Mouse (Mus musculus): ENCODE results near the gene C1rb. TPM values are rescaled to one million over a fixed set of nuclear protein-coding genes. Genes with fewer than 3 reads are reported as not detected.
"Not testable (repeated sequence)": the region's sequence is repeated elsewhere in the genome, so short reads cannot be mapped to it uniquely, and the experiment has no call there.

Gene C1rb
- polyA plus RNA-seq, 1 experiment, result not detected

DNA sequence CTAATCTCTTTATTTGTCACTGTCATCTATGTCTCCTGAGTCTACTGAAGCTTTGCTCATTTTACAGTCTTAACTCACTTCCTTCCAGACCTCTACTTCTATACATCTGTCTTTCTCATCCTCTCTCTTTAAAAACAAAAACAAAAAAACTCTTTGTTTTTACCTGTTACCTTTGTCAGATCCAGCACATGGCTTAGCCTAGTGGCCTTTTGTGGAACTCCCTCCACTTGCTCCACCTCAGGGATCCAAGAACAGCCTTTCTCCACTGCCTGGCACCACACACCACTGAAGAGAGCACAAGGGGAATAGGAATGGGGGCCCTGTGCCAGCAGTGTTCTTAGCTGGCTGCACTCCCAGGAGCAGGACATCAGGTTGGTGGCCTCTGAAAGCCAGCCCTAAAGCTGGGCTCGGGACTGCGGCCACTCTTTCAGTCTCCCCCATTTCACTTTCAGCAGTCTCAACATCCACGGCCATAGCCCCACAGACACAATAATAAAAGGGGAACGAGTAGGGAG is 22.1 kb downstream of the C1rb start:
- no peak for DNase-seq (ENCODE audit: extremely low spot score in 1 of 2, low spot score in 1 of 2)

DNA sequence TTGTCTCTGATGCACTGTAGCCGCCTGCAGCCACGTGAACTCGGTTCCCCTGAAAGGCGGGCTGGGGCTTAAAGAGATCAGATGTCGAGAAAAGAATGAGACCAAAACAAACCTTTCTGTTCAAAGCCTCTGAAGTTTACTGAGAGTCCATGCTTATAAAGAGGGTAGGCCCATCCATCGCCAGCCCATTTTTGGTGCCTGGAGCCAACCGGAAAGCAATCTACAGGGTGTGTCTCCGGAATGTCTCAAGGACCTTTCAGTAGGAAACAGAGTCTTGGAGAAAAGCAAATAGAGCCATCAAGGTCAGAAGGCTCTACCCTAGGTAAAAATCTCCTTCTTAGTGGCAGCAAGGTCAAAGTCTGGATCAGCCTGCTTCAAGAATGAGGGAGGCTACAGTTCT is 23.0 kb downstream of the C1rb start:
- no peak for DNase-seq (ENCODE audit: extremely low spot score in 1 of 2, low spot score in 1 of 2)

DNA sequence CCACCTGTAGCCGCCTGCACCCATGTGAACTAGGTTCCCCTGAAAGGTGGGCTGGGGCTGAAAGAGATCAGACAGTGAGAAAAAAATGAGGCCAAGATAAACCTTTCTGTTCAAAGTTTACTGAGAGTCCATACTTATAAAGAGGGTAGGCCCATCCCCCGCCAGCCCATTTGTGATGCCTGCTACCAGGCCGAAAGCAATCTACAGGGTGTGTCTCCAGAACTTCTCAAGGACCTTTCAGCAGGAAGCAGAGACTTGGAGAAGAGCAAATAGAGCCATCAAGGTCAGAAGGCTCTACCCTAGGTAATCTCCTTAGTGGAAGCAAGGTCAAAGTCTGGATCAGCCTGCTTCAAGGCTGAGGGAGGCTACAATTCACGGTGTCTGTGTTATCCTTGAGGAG is 31.9 kb downstream of the C1rb start:
- DNase-seq (ENCODE audit: extremely low spot score in 1 of 2, low spot score in 1 of 2), result no peak

DNA sequence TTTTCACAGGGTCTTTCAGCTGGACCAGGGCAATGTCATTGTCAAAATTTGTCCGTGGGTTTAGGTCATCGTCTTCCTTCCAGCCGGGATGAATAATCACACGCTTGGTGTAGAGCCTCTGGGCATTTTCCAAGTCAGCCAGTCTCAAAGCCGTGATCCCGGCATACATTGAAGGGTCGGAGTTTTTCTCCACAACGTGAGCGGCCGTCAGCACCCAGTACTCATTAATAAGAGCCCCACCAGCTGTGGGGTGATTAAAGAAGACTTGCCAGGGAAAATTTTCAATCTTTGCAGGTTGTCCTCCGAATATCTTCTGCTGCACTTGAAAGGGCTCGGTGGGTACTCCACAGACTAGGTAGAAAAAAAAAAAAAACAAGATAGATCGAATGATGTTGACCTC is 55.5 kb downstream of the C1rb start:
- DNase-seq (ENCODE audit: extremely low spot score in 1 of 2, low spot score in 1 of 2), result no peak

DNA sequence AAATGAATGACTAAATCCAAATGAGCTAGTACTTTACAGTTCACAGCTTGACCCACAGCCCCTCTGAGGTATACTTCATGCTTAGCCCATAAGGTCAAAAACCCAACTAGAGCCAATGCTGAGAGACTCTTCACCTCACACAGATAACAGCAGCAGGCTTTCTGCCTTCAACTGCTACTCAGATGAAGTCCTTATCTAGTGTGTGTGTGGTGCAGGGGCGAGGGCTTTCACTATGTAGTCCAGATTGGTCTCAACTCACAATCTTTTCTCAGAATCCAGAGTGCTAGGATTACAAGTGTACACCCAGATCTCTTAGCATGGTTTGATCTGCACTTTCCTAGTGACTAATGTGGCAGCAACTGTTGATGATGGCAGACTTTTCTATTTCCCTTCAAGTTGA is 56.1 kb downstream of the C1rb start:
- not testable (repeated sequence) for DNase-seq (ENCODE audit: extremely low spot score in 1 of 2, low spot score in 1 of 2)

DNA sequence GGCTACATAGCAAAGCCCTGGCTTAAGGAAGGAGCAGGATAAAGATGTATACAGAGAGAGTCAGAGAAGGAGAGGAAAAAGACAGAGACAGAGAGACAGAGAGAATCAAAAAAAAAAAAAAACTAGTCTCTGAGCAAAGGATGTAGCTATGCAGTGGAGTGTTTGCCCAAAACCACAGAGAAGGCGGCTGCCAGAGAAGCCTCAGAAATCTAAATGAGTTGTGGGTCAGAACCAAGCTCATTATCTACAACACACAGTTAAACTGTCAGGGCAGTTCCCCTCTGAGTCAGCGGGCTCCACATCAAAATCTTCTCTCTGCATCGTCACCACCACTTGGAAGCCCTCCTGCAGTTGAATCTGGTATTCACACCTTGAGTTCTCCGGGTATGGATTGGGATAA is 60.7 kb downstream of the C1rb start:
- DNase-seq (ENCODE audit: extremely low spot score in 1 of 2, low spot score in 1 of 2), result no peak

Other genes with a start within 250 kb of the C1rb start
- gene Pex5, start 155.2 kb upstream of the C1rb start, polyA plus RNA-seq (2012; rRNA removed), result 55.4 and 62.0 TPM in 2 replicates
- gene Clstn3, start 105.5 kb upstream of the C1rb start, polyA plus RNA-seq (2012; rRNA removed), result 202 and 206 TPM in 2 replicates
- gene C1rl, start 77.2 kb upstream of the C1rb start, polyA plus RNA-seq (2012; rRNA removed), result 0.19 and 0.36 TPM in 2 replicates
- gene C1ra, start 57.9 kb upstream of the C1rb start, polyA plus RNA-seq (2012; rRNA removed), result 0.97 and 1.1 TPM in 2 replicates
- 1.6 and 2.3 TPM in 2 replicates for gene C1s1, start 27.9 kb upstream of the C1rb start, polyA plus RNA-seq (2012; rRNA removed)
- gene C1s2, start 65.8 kb downstream of the C1rb start, polyA plus RNA-seq (2012; rRNA removed), result 0.59 and 0.62 TPM in 2 replicates
- gene Lpcat3, start 92.7 kb downstream of the C1rb start, polyA plus RNA-seq (2012; rRNA removed), result 43.0 and 45.9 TPM in 2 replicates
- gene Emg1, start 141.9 kb downstream of the C1rb start, polyA plus RNA-seq (2012; rRNA removed), result 62.4 and 68.0 TPM in 2 replicates
- gene Phb2, start 142.0 kb downstream of the C1rb start, polyA plus RNA-seq (2012; rRNA removed), result 107 and 108 TPM in 2 replicates
- gene Ptpn6, start 168.4 kb downstream of the C1rb start, polyA plus RNA-seq (2012; rRNA removed), result 5.1 and 7.1 TPM in 2 replicates
- gene Grcc10, start 171.1 kb downstream of the C1rb start, polyA plus RNA-seq (2012; rRNA removed), result 383 and 401 TPM in 2 replicates
- gene Gm45234, start 185.7 kb downstream of the C1rb start, polyA plus RNA-seq (2012; rRNA removed), result not detected in 2 replicates
- 75.6 and 84.2 TPM in 2 replicates for gene Atn1, start 186.2 kb downstream of the C1rb start, polyA plus RNA-seq (2012; rRNA removed)
- 822 and 850 TPM in 2 replicates for gene Eno2, start 199.4 kb downstream of the C1rb start, polyA plus RNA-seq (2012; rRNA removed)
- gene Lrrc23, start 209.4 kb downstream of the C1rb start, polyA plus RNA-seq (2012; rRNA removed), result 5.0 and 7.6 TPM in 2 replicates
- gene Spsb2, start 238.4 kb downstream of the C1rb start, polyA plus RNA-seq (2012; rRNA removed), result 7.0 and 7.3 TPM in 2 replicates
- gene Tpi1, start 244.0 kb downstream of the C1rb start, polyA plus RNA-seq (2012; rRNA removed), result 861 and 922 TPM in 2 replicates

Data from frontal cortex, adult 2 months (tissue).